Mouse (Mus musculus) CH12F3 (cell line): Measurements from ENCODE around the gene Pygo2.
"Not testable (repeated sequence)": the region's sequence is repeated elsewhere in the genome, so short reads cannot be mapped to it uniquely, and the experiment has no call there.

Experiments used
- in situ Hi-C: fragments of 300-500 bp; cut with MboI; formaldehyde crosslinking; loops from 2 replicates; pipeline ENCODE4 v1.14.3; 2020; ENCODE audit warnings: low sequenced_read_pairs

Pygo2 gene

GRCm38 (mm10) chr3:89419981-89420380, 10.0 kb upstream of the Pygo2 start:
- in situ Hi-C loops = no loop called here

- in situ Hi-C loops = no loop called here
Measured at GRCm38 (mm10) chr3:89420421-89420820, 9.6 kb upstream of the Pygo2 start.

- in situ Hi-C loops = no loop called here
Measured at GRCm38 (mm10) chr3:89421002-89421774, 8.8 kb upstream of the Pygo2 start.

- in situ Hi-C loops = no loop called here
Measured at GRCm38 (mm10) chr3:89421810-89422473, 8.1 kb upstream of the Pygo2 start.

- in situ Hi-C loops = no loop called here
Measured at GRCm38 (mm10) chr3:89422556-89423205, 7.3 kb upstream of the Pygo2 start.

GRCm38 (mm10) chr3:89424416-89425140, 5.4 kb upstream of the Pygo2 start:
- in situ Hi-C loops = no loop called here

- in situ Hi-C loops = no loop called here
Measured at GRCm38 (mm10) chr3:89425141-89425525, 4.9 kb upstream of the Pygo2 start.

- in situ Hi-C loops = no loop called here
Measured at GRCm38 (mm10) chr3:89425876-89426275, 4.1 kb upstream of the Pygo2 start.

- in situ Hi-C loops = not testable (repeated sequence)
Measured at GRCm38 (mm10) chr3:89429021-89429420, 993 bp upstream of the Pygo2 start.

GRCm38 (mm10) chr3:89432606-89433005, 2.6 kb downstream of the Pygo2 start:
- in situ Hi-C loops = no loop called here

GRCm38 (mm10) chr3:89434532-89434931, 4.5 kb downstream of the Pygo2 start:
- in situ Hi-C loops = no loop called here

GRCm38 (mm10) chr3:89435041-89435440, 5.0 kb downstream of the Pygo2 start:
- in situ Hi-C loops = no loop called here

GRCm38 (mm10) chr3:89436176-89437113, 6.4 kb downstream of the Pygo2 start, which contains the start of gene Pbxip1:
Pbxip1 (plus strand) TSS chr3:89436706.
- in situ Hi-C loops = no loop called here

GRCm38 (mm10) chr3:89437269-89437668, 7.3 kb downstream of the Pygo2 start:
- in situ Hi-C loops = no loop called here

- in situ Hi-C loops = no loop called here
Measured at GRCm38 (mm10) chr3:89440691-89441090, 10.7 kb downstream of the Pygo2 start.

- in situ Hi-C loops = no loop called here
Measured at GRCm38 (mm10) chr3:89448720-89449537, 18.9 kb downstream of the Pygo2 start.

- in situ Hi-C loops = no loop called here
Measured at GRCm38 (mm10) chr3:89449541-89449940, 19.5 kb downstream of the Pygo2 start.

GRCm38 (mm10) chr3:89451916-89452315, 21.9 kb downstream of the Pygo2 start:
- in situ Hi-C loops = no loop called here
